Mouse (Mus musculus): ENCODE data around the gene Lgals7. TPM values are rescaled to one million over a fixed set of nuclear protein-coding genes. Genes with fewer than 3 reads are reported as not detected.

Gene Lgals7
- total RNA-seq, 1 experiment: 0.89 TPM

DNA sequence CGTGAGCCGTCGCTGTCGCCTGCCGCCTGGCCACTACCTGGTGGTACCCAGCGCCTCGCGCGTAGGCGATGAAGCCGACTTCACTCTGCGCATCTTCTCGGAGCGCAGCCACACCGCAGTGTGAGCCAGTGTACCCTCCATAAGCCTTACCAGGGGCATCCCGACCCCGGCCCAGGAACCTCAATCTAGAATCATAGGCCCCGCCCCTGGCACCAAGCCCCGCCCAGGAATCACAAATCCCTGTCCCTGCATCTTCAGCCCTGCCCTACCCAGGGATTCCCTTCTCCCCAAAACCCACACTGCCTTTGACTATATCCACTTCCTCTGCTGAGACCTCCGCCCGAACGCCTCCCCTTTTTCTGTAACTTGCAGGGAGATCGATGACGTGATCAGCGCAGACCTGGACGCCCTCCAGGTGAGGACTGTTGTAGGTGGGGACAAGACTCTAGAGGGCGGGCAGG lies 25.1 kb downstream of the Lgals7 start:
- Histone ChIP-seq H3K9ac (ENCODE audit: insufficient read depth, low read depth, low read length, poor library complexity, severe bottlenecking) (0 out of 2 replicates have a peak overlapping the region, but pooled peaks have one; percentile 36), H3K9me3 (ENCODE audit: control insufficient read depth, insufficient read depth, low read depth, low read length) (no peaks in the 10 kb centered on the region), H3K4me3 (ENCODE audit: insufficient read depth in 1 of 2, low read depth in 1 of 2, low read length in 2 of 2, poor library complexity in 1 of 2, severe bottlenecking in 1 of 2) (peak overlapping the region; percentile 58 to 76), H3K36me3 (ENCODE audit: control insufficient read depth, insufficient read depth, low read length, poor library complexity, severe bottlenecking) (peaks cover 25% of the 10 kb centered on the region), H3K4me1 (ENCODE audit: control insufficient read depth in 2 of 2, insufficient read depth in 2 of 2, low read length in 2 of 2, poor library complexity in 1 of 2) (peaks cover 0 to 5% of the 10 kb centered on the region in 2 experiments; a peak in 1 of 4 replicates), H3K27ac (ENCODE audit: insufficient read depth, low read depth, low read length, poor library complexity, severe bottlenecking) (no peak overlapping the region)
- DNase-seq (ENCODE audit: low read depth, low spot score): no peak
- in situ Hi-C loops (cut with MboI; ENCODE audit: low sequenced_read_pairs in 2 of 2, unreplicated experiment in 2 of 2): no loop called here
- TF ChIP-seq MAFK (IDR thresholded peaks at IDR 0.05; ENCODE audit: insufficient read depth, low read depth, low read length): no peak
- TF ChIP-seq ZC3H11A (IDR thresholded peaks at IDR 0.05; ENCODE audit: borderline replicate concordance, low read depth, low read length): no peak
- no peak for TF ChIP-seq ZNF384 (IDR thresholded peaks at IDR 0.05; ENCODE audit: low read depth, low read length)
- no peak for TF ChIP-seq CHD2 (IDR thresholded peaks at IDR 0.05; ENCODE audit: low read depth, low read length)
- no peak for TF ChIP-seq HCFC1 (IDR thresholded peaks at IDR 0.05; ENCODE audit: borderline replicate concordance, insufficient read depth, low read length)

DNA sequence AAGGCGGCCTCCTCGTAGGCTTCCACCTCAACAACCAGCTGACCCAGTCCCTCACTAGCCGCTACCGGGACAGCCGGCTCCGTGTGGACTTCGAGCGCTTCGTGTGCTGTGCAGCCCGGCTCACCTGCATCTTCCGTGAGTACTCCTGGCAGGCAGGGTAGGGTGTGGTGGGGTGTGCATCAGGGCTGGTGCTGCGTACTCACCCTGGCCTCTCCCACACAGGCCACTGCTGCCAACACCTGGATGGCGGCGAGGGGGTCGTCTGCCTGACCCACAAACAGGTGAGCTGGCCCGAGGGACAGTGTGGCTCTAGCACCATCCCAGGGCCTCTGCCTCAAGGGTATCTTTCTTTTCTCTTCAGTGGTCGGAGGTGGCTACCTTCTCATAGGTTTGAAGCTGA lies 28.9 kb downstream of the Lgals7 start:
- Histone ChIP-seq H3K4me3 (ENCODE audit: insufficient read depth in 1 of 2, low read depth in 1 of 2, low read length in 2 of 2, poor library complexity in 1 of 2, severe bottlenecking in 1 of 2) (no peak overlapping the region), H3K27ac (ENCODE audit: insufficient read depth, low read depth, low read length, poor library complexity, severe bottlenecking) (no peak overlapping the region), H3K9ac (ENCODE audit: insufficient read depth, low read depth, low read length, poor library complexity, severe bottlenecking) (no peak overlapping the region), H3K9me3 (ENCODE audit: control insufficient read depth, insufficient read depth, low read depth, low read length) (no peaks in the 10 kb centered on the region), H3K4me1 (ENCODE audit: control insufficient read depth in 2 of 2, insufficient read depth in 2 of 2, low read length in 2 of 2, poor library complexity in 1 of 2) (peaks cover 0 to 9% of the 10 kb centered on the region in 2 experiments; a peak in 1 of 4 replicates), H3K36me3 (ENCODE audit: control insufficient read depth, insufficient read depth, low read length, poor library complexity, severe bottlenecking) (peaks cover 62% of the 10 kb centered on the region)
- TF ChIP-seq HCFC1 (IDR thresholded peaks at IDR 0.05; ENCODE audit: borderline replicate concordance, insufficient read depth, low read length) (no peak), CHD2 (IDR thresholded peaks at IDR 0.05; ENCODE audit: low read depth, low read length) (no peak), ZNF384 (IDR thresholded peaks at IDR 0.05; ENCODE audit: low read depth, low read length) (no peak), ZC3H11A (IDR thresholded peaks at IDR 0.05; ENCODE audit: borderline replicate concordance, low read depth, low read length) (no peak), MAFK (IDR thresholded peaks at IDR 0.05; ENCODE audit: insufficient read depth, low read depth, low read length) (no peak)
- DNase-seq (ENCODE audit: low read depth, low spot score): no peak
- in situ Hi-C loops (cut with MboI; ENCODE audit: low sequenced_read_pairs in 2 of 2, unreplicated experiment in 2 of 2): no loop called here

GRCm38 (mm10) chr7:28893643-28894265 lies 30.1 kb downstream of the Lgals7 start:
- Histone ChIP-seq H3K9ac (ENCODE audit: insufficient read depth, low read depth, low read length, poor library complexity, severe bottlenecking) (no peak overlapping the region), H3K4me3 (ENCODE audit: insufficient read depth in 1 of 2, low read depth in 1 of 2, low read length in 2 of 2, poor library complexity in 1 of 2, severe bottlenecking in 1 of 2) (no peak overlapping the region), H3K36me3 (ENCODE audit: control insufficient read depth, insufficient read depth, low read length, poor library complexity, severe bottlenecking) (peaks cover 74% of the 10 kb centered on the region), H3K27ac (ENCODE audit: insufficient read depth, low read depth, low read length, poor library complexity, severe bottlenecking) (no peak overlapping the region), H3K4me1 (ENCODE audit: control insufficient read depth in 2 of 2, insufficient read depth in 2 of 2, low read length in 2 of 2, poor library complexity in 1 of 2) (peaks cover 0 to 9% of the 10 kb centered on the region in 2 experiments; a peak in 1 of 4 replicates), H3K9me3 (ENCODE audit: control insufficient read depth, insufficient read depth, low read depth, low read length) (no peaks in the 10 kb centered on the region)
- DNase-seq (ENCODE audit: low read depth, low spot score): no peak
- in situ Hi-C loops (cut with MboI; ENCODE audit: low sequenced_read_pairs in 2 of 2, unreplicated experiment in 2 of 2): no loop called here
- no peak for TF ChIP-seq HCFC1 (IDR thresholded peaks at IDR 0.05; ENCODE audit: borderline replicate concordance, insufficient read depth, low read length)
- TF ChIP-seq ZNF384 (IDR thresholded peaks at IDR 0.05; ENCODE audit: low read depth, low read length): no peak
- TF ChIP-seq CHD2 (IDR thresholded peaks at IDR 0.05; ENCODE audit: low read depth, low read length): no peak
- no peak for TF ChIP-seq ZC3H11A (IDR thresholded peaks at IDR 0.05; ENCODE audit: borderline replicate concordance, low read depth, low read length)

DNA sequence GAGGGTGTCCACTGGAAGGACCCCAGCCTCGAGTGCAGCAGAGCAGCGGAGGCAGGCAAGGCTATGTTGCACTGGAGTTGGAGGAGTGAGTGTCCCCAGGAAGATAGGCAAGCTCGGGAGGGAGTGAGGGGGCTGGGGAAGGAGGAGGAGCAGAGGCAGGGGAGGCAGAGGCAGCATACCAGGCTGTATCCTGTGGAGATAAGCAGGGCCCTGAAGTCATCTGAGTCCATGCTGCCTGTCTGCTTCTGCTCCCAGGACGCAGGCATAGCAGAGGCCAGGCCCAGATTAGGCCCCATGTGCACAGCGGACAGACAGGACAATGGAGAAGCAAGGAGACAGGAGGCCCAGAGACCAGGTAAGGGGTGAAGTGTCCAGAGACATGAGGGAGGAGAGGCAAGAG lies 31.3 kb downstream of the Lgals7 start:
- Histone ChIP-seq H3K27ac (ENCODE audit: insufficient read depth, low read depth, low read length, poor library complexity, severe bottlenecking) (no peak overlapping the region), H3K4me1 (ENCODE audit: control insufficient read depth in 2 of 2, insufficient read depth in 2 of 2, low read length in 2 of 2, poor library complexity in 1 of 2) (peaks cover 0 to 9% of the 10 kb centered on the region in 2 experiments; a peak in 1 of 4 replicates), H3K36me3 (ENCODE audit: control insufficient read depth, insufficient read depth, low read length, poor library complexity, severe bottlenecking) (peaks cover 84% of the 10 kb centered on the region), H3K9me3 (ENCODE audit: control insufficient read depth, insufficient read depth, low read depth, low read length) (no peaks in the 10 kb centered on the region), H3K4me3 (ENCODE audit: insufficient read depth in 1 of 2, low read depth in 1 of 2, low read length in 2 of 2, poor library complexity in 1 of 2, severe bottlenecking in 1 of 2) (no peak overlapping the region), H3K9ac (ENCODE audit: insufficient read depth, low read depth, low read length, poor library complexity, severe bottlenecking) (no peak overlapping the region)
- DNase-seq (ENCODE audit: low read depth, low spot score): no peak
- no peak for TF ChIP-seq HCFC1 (IDR thresholded peaks at IDR 0.05; ENCODE audit: borderline replicate concordance, insufficient read depth, low read length)
- TF ChIP-seq ZNF384 (IDR thresholded peaks at IDR 0.05; ENCODE audit: low read depth, low read length): no peak
- TF ChIP-seq MAFK (IDR thresholded peaks at IDR 0.05; ENCODE audit: insufficient read depth, low read depth, low read length): no peak
- TF ChIP-seq ZC3H11A (IDR thresholded peaks at IDR 0.05; ENCODE audit: borderline replicate concordance, low read depth, low read length): no peak
- no peak for TF ChIP-seq CHD2 (IDR thresholded peaks at IDR 0.05; ENCODE audit: low read depth, low read length)
- in situ Hi-C loops (cut with MboI; ENCODE audit: low sequenced_read_pairs in 2 of 2, unreplicated experiment in 2 of 2): no loop called here

Data from ES-E14 (cell line).